Mouse (Mus musculus) NIH3T3 (cell line): ENCODE data around the gene Btg1.

Experiments used
- DNase-seq: peaks from one replicate; pipeline ENCODE4 v3.0.0-alpha.2; 2012; ENCODE audit warnings: low read depth

Btg1 gene

DNA sequence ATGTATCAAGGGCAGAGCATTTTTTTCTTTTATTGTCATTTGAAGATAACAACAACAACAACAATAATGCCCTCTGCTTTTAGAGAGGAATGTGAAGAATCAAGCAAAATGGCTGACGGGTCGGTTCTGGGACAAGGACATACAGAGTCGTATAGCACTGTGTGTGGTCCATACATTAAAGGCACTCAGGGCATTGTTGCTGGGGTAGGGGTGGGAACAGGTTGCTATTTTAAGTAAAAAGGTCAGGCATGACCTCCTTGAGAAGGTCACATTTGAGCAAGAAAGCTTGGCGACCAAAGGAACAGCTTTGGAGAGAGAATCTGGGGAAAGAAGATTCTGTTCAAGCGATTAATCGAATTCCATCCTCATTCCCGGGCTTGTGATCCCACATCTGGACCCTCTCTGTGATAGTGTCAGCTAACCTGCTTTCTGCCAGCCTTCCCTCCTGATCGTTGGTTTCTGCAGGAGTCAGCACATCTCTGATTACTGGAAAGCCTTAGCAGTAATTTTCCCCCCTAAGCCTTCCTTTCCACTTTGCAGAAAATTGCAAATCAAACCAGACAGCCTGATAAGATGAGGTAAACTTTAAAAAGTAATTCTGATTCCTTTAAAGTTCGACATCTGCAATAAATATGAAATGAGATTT lies 14.4 kb downstream of the Btg1 start:
- DNase-seq: no peak

- DNase-seq: peak; percentile 88
Measured at GRCm38 (mm10) chr10:96632271-96633144, 15.7 kb downstream of the Btg1 start.

DNA sequence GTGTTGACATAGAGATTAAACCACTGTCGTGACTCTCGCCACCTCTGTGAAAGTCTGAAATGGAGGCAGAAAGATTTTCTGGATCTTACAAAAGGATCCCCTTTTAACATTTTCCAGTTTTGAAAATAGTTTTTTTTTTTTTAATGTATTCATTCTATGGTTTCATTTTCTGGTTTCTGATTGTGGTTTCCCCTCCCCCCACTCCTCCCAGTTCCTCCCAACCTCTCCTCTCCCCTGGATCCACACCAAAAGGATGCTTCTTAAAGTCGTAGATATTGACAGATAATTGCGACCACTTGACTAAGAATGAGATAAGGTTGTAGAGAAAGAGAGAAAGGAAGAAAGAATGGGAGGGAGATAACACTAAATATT lies 16.3 kb downstream of the Btg1 start:
- DNase-seq: peak; percentile 62

DNA sequence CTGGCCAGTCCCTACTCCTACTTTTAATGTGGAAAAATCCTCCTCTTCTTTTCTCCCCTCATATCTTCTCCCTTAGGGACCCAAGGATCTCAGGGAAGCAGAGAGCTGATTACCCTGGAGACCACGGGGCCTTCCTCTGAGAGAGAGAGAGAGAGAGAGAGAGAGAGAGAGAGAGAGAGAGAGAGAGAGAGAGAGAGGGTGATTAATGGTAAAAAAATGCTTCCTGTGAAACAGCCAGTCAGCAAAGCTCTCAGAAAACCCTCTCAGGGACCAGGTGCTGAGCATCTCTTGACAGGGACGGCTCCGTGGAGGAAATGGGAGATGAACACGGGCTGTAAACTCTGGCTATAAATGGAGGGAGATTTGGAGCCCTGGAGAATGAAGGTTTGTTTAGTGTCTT lies 18.7 kb downstream of the Btg1 start:
- DNase-seq: no peak

GRCm38 (mm10) chr10:96638477-96638876 lies 21.7 kb downstream of the Btg1 start:
- DNase-seq: no peak

DNA sequence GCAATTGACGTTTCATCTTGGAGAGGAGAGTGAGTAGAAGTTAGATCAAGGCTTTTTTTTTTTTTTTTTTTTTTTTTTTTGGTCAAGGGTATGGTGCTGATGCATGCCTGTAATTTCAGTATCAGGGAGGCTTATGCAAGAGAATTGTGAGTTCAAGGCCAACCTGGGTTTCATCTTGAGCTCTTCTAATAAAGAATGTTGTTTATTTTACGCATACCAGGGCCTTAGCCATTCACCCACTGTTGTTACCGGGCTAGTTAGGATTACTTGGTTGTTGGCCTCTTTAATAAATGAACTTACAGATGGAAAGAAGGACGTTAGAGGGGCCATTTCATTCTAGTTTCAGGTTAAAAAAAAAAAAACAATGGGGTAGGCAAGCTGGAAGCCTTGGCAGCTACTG lies 25.2 kb downstream of the Btg1 start:
- peak; percentile 33 for DNase-seq

GRCm38 (mm10) chr10:96642751-96643150 lies 25.9 kb downstream of the Btg1 start:
- peak; percentile 60 for DNase-seq

- DNase-seq: no peak
Measured at GRCm38 (mm10) chr10:96645183-96645582, 28.4 kb downstream of the Btg1 start.

DNA sequence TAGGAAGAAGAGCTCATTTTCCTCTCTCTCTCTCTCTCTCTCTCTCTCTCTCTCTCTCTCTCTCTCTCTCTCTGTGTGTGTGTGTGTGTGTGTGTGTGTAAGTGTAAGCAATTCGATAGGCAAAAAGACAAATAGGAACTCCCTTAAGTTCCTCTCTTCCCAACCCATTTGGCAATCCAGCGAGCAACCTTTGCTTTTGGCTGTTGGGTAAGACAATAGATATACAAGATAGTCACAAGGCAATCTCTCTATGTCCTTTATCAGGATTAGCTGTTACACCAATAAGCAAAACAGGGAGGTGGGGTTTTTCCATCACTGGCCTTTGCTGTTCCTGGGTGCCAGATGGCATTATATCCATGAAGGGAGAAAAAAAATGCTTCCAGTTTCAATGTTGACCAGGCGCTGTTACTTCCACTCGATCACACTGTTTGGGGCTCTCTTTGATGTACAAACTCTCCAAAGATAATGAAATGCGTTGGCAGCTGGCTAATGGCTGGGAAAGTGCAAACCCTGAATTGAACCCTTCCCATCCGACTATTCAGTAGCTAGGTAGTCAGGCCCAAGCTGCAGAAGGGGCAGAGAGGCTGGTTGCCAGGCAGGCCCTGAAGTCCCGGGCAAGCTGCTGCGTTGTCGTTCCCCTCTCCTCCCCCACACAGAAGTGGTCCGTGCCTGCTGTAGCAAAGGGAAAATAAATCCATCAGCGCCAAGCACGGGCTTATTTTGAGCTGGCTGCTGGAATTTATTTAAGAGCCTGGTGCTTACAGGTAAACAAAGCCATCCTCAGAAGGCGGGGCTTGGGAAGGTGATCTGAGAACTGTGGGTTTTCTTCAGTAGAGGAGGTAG lies 29.4 kb downstream of the Btg1 start:
- no peak for DNase-seq

- DNase-seq: no peak
Measured at GRCm38 (mm10) chr10:96646867-96647462, 30.2 kb downstream of the Btg1 start.

GRCm38 (mm10) chr10:96648161-96648561 lies 31.4 kb downstream of the Btg1 start:
- DNase-seq: peak; percentile 73

- no peak for DNase-seq
Measured at GRCm38 (mm10) chr10:96649524-96649923, 32.7 kb downstream of the Btg1 start.

GRCm38 (mm10) chr10:96652372-96652771 lies 35.6 kb downstream of the Btg1 start:
- no peak for DNase-seq

GRCm38 (mm10) chr10:96653030-96653429 lies 36.2 kb downstream of the Btg1 start:
- no peak for DNase-seq

- DNase-seq: no peak
Measured at GRCm38 (mm10) chr10:96654079-96654478, 37.3 kb downstream of the Btg1 start.

GRCm38 (mm10) chr10:96654576-96654975 lies 37.8 kb downstream of the Btg1 start:
- no peak for DNase-seq

- DNase-seq: no peak
Measured at GRCm38 (mm10) chr10:96655066-96655465, 38.3 kb downstream of the Btg1 start.

DNA sequence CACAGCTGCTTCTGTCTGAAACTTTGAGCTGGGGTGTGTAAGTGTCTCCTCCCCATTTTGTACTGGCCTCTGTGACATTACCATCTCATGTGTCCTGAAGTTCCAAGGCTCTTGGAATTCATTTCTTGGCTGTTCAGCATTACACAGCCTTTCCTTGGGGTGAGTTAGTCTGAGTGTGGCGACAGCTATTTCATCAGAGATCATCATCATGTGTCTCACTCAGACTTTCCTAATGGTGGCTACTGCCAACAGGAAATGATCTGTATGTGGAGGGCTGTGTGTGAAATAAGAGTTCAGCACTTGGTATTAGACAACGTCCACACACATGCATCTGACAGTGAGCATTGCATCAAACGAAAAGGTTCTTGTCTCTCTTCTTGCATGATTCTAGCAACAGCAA lies 39.4 kb downstream of the Btg1 start:
- peak; percentile 79 for DNase-seq

DNA sequence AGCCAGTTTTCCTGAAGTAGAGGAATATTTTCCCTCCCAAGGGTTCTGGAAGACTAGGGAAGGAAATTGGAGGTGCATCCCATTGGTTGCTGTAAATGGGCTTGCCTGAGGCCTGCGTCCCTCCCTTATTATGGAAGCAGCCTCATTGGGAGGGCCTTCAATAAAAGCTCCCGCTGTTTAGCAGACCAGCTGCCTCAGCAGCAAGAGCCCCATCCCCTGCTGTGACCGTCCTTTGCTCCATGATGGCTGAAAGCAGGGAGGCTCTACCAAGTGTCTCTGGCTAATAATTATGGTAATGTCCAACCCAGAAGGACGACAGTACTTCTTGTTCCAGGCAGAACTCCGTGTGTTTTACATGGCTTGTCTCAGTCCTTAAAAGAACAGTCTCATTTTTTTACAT lies 42.1 kb downstream of the Btg1 start:
- no peak for DNase-seq

DNA sequence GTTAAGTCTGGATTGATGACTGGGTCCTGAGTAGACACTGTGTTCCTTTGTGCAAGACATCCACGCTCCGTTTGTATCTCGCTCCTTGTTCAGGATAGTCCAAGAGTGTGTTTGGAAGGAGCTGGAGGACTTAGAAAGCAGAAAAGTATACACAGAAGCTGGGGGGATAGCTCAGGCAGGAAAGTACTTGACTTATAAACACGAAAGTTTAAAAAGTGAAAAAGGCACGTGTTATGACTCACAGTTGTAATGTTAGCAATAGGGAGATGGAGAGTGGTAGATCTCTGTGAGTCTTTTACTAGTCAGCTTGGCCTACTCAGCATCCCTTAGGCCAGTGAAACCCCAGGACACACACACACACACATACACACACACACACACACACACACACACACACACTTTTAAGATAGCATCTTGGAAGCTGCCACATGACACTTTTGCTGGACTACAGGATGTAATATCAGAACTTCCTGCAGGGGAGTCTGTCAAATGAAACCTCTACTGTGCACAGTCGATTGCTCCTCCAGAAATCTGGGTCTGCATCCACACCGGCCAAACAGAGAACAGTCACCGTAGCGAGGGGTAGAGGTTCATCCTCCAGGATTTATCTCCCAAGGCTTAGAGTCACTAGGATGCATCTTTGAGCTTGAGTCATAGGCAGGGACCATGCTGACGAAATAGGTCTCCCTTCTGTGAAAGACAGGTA lies 43.6 kb downstream of the Btg1 start:
- DNase-seq: peak; percentile 52

- no peak for DNase-seq
Measured at GRCm38 (mm10) chr10:96662976-96663375, 46.2 kb downstream of the Btg1 start.
